Mouse (Mus musculus): Measurements from ENCODE around the gene Arhgef40.

GRCm38 (mm10) chr14:52021568-52022212 is 37.2 kb downstream of the Arhgef40 start:
- TF ChIP-seq CTCF (IDR thresholded peaks at IDR 0.05 in 2 of 3, conservative IDR thresholded peaks at IDR 0.05 in 1 of 3; ENCODE audit: control insufficient read depth in 1 of 3, insufficient read depth in 1 of 3, low read depth in 2 of 3, low read length in 3 of 3, poor library complexity in 1 of 3, severe bottlenecking in 1 of 3) = no peak
- no peak for TF ChIP-seq ZMIZ1 (IDR thresholded peaks at IDR 0.05; ENCODE audit: low read depth, low read length)
- no peak for TF ChIP-seq POLR2A (IDR thresholded peaks at IDR 0.05; ENCODE audit: control insufficient read depth in 1 of 2, insufficient read depth in 1 of 2, low read depth in 1 of 2, low read length in 2 of 2, poor library complexity in 1 of 2)
- no peak for TF ChIP-seq USF2 (IDR thresholded peaks at IDR 0.05; ENCODE audit: borderline replicate concordance in 1 of 2, insufficient read depth in 1 of 2, low read depth in 1 of 2, low read length in 2 of 2)
- TF ChIP-seq EP300 (IDR thresholded peaks at IDR 0.05; ENCODE audit: low read depth in 1 of 2, low read length in 2 of 2) = peak; percentile 34 to 80; a peak in 3 of 4 replicates
- TF ChIP-seq MAX (IDR thresholded peaks at IDR 0.05; ENCODE audit: low read length) = no peak
- TF ChIP-seq ELF1 (IDR thresholded peaks at IDR 0.05; ENCODE audit: low read depth, low read length) = no peak
- TF ChIP-seq ZNF384 (IDR thresholded peaks at IDR 0.05; ENCODE audit: low read depth, low read length) = no peak
- TF ChIP-seq ZC3H11A (IDR thresholded peaks at IDR 0.05; ENCODE audit: low read depth, low read length) = no peak
- no peak for TF ChIP-seq NRF1 (IDR thresholded peaks at IDR 0.05; ENCODE audit: insufficient read depth, low read depth, low read length, poor library complexity, severe bottlenecking)

Data from MEL (cell line).